Mouse (Mus musculus): ENCODE measurements around the gene Lama4. TPM values are rescaled to one million over a fixed set of nuclear protein-coding genes. Genes with fewer than 3 reads are reported as not detected.

The Lama4 gene
- polyA plus RNA-seq, 1 experiment from 2014 or later = 60.0 TPM

DNA sequence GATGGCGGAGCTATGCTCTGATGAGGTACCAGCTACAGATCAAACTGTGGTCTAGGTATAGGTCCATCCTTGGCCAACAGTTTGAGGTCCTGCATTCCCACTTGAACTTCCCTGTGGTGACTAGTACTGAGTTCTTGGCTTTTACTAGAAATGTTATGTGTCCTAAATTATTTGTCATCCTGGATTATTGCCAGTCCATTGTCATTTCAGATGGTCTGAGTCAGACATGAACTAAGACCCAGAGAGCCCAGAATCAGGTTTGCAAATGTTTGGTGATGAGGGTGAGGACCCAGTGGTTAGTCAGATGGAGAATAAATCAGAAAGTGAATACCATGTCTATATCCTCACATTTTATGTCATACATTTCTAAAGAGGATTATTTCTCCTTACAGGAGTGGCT is 192.0 kb downstream of the Lama4 start:
- H3K4me1 ChIP-seq = no peaks in the 10 kb centered on the region
- no peaks in the 10 kb centered on the region for H3K36me3 ChIP-seq
- no peaks in the 10 kb centered on the region for H3K9me3 ChIP-seq
- DNase-seq (ENCODE audit: low spot score) = no peak
- H3K27ac ChIP-seq = no peak overlapping the region
- H3K27me3 ChIP-seq (ENCODE audit: insufficient read depth, poor library complexity, severe bottlenecking) = no peaks in the 10 kb centered on the region
- H3K4me3 ChIP-seq = no peak overlapping the region
- WGBS = 96% methylated on average over 1 of the region's 1 CpGs

DNA sequence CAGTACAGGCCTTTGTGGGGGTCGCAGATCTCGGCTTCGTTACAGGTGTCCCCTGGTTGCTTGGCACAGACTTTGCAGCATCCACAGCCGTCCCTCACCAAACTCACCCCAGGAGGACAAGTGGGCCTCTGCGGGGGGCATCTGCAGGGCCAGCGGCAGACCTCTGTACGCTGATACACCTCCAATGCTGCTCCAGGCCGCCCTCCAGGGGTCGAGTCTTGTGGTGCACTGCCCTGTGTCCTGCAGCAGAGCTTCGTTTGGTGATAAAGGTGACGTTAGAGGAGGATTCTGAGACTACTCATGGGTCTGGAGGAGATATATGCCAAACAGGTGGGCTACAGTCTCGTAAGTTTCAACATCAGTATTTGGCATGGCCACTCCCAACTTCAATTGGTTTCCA is 193.0 kb downstream of the Lama4 start:
- no peaks in the 10 kb centered on the region for H3K9me3 ChIP-seq
- H3K4me3 ChIP-seq = no peak overlapping the region
- no peaks in the 10 kb centered on the region for H3K27me3 ChIP-seq (ENCODE audit: insufficient read depth, poor library complexity, severe bottlenecking)
- 52% methylated on average over 12 of the region's 12 CpGs for WGBS
- DNase-seq (ENCODE audit: low spot score) = no peak
- no peak overlapping the region for H3K27ac ChIP-seq
- H3K4me1 ChIP-seq = no peaks in the 10 kb centered on the region
- H3K36me3 ChIP-seq = no peaks in the 10 kb centered on the region

Other genes starting within 250 kb of the Lama4 start
- gene Rfpl4b, start 143.7 kb upstream of the Lama4 start, polyA plus RNA-seq (2016; fragmentation: Nextera tagmentation; extraction: Ambion mirVana) = not detected in 2 replicates
- 5.9 and 8.5 TPM in 2 replicates for gene Fam229b, start 168.4 kb downstream of the Lama4 start, polyA plus RNA-seq (2016; fragmentation: Nextera tagmentation; extraction: Ambion mirVana)
- 14.4 and 17.2 TPM in 2 replicates for gene Tube1, start 168.5 kb downstream of the Lama4 start, polyA plus RNA-seq (2016; fragmentation: Nextera tagmentation; extraction: Ambion mirVana)
- 0.20 and 0.36 TPM in 2 replicates for gene Ccn6, start 198.3 kb downstream of the Lama4 start, polyA plus RNA-seq (2016; fragmentation: Nextera tagmentation; extraction: Ambion mirVana)

Data from heart, embryonic 10.5 days (tissue).